Comparison of ENCODE assay signal across 15 mouse cellular contexts in the genomic region with DNA sequence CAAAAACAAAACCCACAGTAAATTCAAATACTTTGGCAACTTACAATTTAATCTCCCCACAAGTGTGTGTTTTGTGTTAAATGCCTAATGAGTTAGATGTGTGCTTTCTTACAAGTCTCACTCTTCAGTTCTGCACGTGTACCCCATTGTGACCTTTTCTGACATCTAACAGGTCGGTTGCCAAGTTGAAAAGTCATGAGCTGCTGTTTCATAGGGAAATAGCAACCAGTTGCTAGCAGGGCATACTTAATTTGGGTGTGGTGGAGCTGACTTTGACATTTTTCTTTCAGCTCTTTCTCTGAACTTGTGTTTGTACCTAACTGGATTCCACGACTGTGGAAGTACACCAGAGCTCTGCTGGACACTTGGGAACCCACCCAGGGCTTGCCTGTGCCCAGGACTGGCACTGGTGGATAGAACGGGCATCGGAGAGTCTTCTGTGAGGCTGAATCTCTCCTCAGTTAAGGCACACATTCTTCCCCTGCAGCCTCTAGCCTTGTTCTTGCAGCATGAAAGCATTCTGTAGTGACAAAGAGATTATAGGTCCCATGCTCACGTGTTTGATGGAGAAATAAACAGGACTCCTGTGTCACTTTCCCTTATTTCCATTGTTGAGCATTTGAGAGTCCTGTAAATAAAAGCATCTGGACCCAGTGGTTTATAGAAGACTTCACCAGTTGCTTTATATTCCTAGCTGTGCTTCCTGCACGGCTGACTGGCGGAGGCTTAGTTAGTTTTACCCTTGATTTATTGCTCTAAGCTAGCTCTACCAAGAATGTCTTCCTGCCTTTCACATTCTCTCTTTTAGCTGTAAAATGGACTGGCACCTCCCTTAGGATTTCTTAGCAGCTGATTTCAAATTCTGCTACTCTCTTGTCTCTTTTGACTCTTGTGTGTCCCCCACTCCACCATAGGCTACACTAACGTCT.
DNase-seq lines count a peak whose midpoint lies in the region; ATAC-seq and TF ChIP-seq lines count a peak whose summit lies in the region.
"Had no signal": no experiment of that assay in that cellular context is flagged by ENCODE, and none has a peak within 500 bp of the region (broad histone marks: within the 10 kb centered on the region; RNA-seq: fewer than 3 reads in every experiment).

No protein-coding gene starts in this region.

- no peak for TF ChIP-seq CTCF in small intestine, adult 2 months (IDR thresholded peaks at IDR 0.05; ENCODE audit: extremely low read depth, insufficient read length, insufficient replicate concordance, low read depth, low read length)

- no peak overlapping the region for H3K4me3 ChIP-seq in hindbrain, embryonic 16.5 days (ENCODE audit: low read length)
- H3K4me3 ChIP-seq in hindbrain, embryonic 11.5 days (ENCODE audit: low read depth, low read length) = no peak overlapping the region
- no peak overlapping the region for H3K4me3 ChIP-seq in neural tube, embryonic 13.5 days
- no peak overlapping the region for H3K4me3 ChIP-seq in neural tube, embryonic 15.5 days (replicated peaks)
- no peak overlapping the region for H3K4me3 ChIP-seq in heart, embryonic 15.5 days
- H3K4me3 ChIP-seq in small intestine, adult 2 months (ENCODE audit: low read depth, low read length) = no peak overlapping the region
- H3K4me3 ChIP-seq: erythroblast, embryonic 14.5 days; liver, embryonic 13.5 days had no signal

- H3K9ac ChIP-seq in hindbrain, embryonic 16.5 days (ENCODE audit: low read depth, low read length) = no peak overlapping the region
- no peak overlapping the region for H3K9ac ChIP-seq in hindbrain, embryonic 11.5 days (ENCODE audit: low read depth, low read length)
- H3K9ac ChIP-seq in neural tube, embryonic 13.5 days = no peak overlapping the region
- no peak overlapping the region for H3K9ac ChIP-seq in neural tube, embryonic 15.5 days (replicated peaks)
- H3K9ac ChIP-seq in heart, embryonic 15.5 days = no peak overlapping the region
- H3K9ac ChIP-seq: liver, embryonic 13.5 days had no signal

- 0 out of 2 replicates have a peak, but pooled peaks have one; percentile 28 for ATAC-seq in hindbrain, embryonic 16.5 days
- no peak for ATAC-seq in hindbrain, embryonic 11.5 days (ENCODE audit: low FRiP score)
- no peak for ATAC-seq in neural tube, embryonic 13.5 days (ENCODE audit: low read depth)
- no peak for ATAC-seq in neural tube, embryonic 15.5 days (ENCODE audit: low FRiP score)
- ATAC-seq in heart, embryonic 15.5 days (replicated peaks; ENCODE audit: insufficient number of reproducible peaks, insufficient read depth, low FRiP score, low read depth) = no peak

- no peaks in the 10 kb centered on the region for H3K36me3 ChIP-seq in hindbrain, embryonic 16.5 days (ENCODE audit: control insufficient read depth, insufficient read depth, low read length)
- H3K36me3 ChIP-seq in hindbrain, embryonic 11.5 days (ENCODE audit: control insufficient read depth, insufficient read depth, low read length) = no peaks in the 10 kb centered on the region
- H3K36me3 ChIP-seq in neural tube, embryonic 13.5 days = no peaks in the 10 kb centered on the region
- H3K36me3 ChIP-seq in neural tube, embryonic 15.5 days = peaks cover 5% of the 10 kb centered on the region; the same call in 1 of the 2 replicates
- H3K36me3 ChIP-seq in heart, embryonic 15.5 days = 0 out of 2 replicates have a peak, but pooled peaks cover 4% of the 10 kb centered on the region
- no peaks in the 10 kb centered on the region for H3K36me3 ChIP-seq in small intestine, adult 2 months (ENCODE audit: control insufficient read depth, insufficient read depth, low read length)
- H3K36me3 ChIP-seq: liver, embryonic 13.5 days had no signal

- no peak for DNase-seq in hindbrain, embryonic 11.5 days (ENCODE audit: low spot score)
- no peak for DNase-seq in adrenal gland, adult 18-20 months (ENCODE audit: low spot score in 2 of 2)
- no peak for DNase-seq in urinary bladder, postnatal 14 days (ENCODE audit: low spot score)
- DNase-seq: adrenal gland, adult 8-10 months; cerebellum, adult 9-11 months; gastrocnemius, postnatal 14 days; liver, embryonic 13.5 days; right cerebral cortex, postnatal 14 days; thymus, postnatal 14 days had no signal

- H3K27ac ChIP-seq in hindbrain, embryonic 16.5 days (ENCODE audit: low read depth, low read length) = no peak overlapping the region; the same call in 1 of the 2 replicates
- H3K27ac ChIP-seq in hindbrain, embryonic 11.5 days (ENCODE audit: low read depth, low read length) = no peak overlapping the region
- peak overlapping the region; percentile 15; the same call in 1 of the 2 replicates for H3K27ac ChIP-seq in neural tube, embryonic 13.5 days (replicated peaks)
- H3K27ac ChIP-seq in neural tube, embryonic 15.5 days (replicated peaks) = no peak overlapping the region; the same call in 1 of the 2 replicates
- H3K27ac ChIP-seq in heart, embryonic 15.5 days = peak overlapping the region; percentile 80
- peak overlapping the region; percentile 47 for H3K27ac ChIP-seq in small intestine, adult 2 months (ENCODE audit: insufficient read depth, low read depth, low read length)
- H3K27ac ChIP-seq: liver, embryonic 13.5 days had no signal

- no peaks in the 10 kb centered on the region for H3K9me3 ChIP-seq in hindbrain, embryonic 16.5 days (ENCODE audit: control insufficient read depth, low read length)
- H3K9me3 ChIP-seq in hindbrain, embryonic 11.5 days (ENCODE audit: control insufficient read depth, low read length) = no peaks in the 10 kb centered on the region
- no peaks in the 10 kb centered on the region for H3K9me3 ChIP-seq in neural tube, embryonic 13.5 days
- no peaks in the 10 kb centered on the region for H3K9me3 ChIP-seq in neural tube, embryonic 15.5 days (replicated peaks)
- H3K9me3 ChIP-seq in heart, embryonic 15.5 days (replicated peaks) = no peaks in the 10 kb centered on the region
- H3K9me3 ChIP-seq: liver, embryonic 13.5 days had no signal

- 63% methylated on average over 9 of the region's 9 CpGs for WGBS in hindbrain, embryonic 16.5 days
- 84% methylated on average over 9 of the region's 9 CpGs for WGBS in hindbrain, embryonic 11.5 days
- 57% methylated on average over 9 of the region's 9 CpGs for WGBS in neural tube, embryonic 13.5 days
- 54% methylated on average over 9 of the region's 9 CpGs for WGBS in neural tube, embryonic 15.5 days
- WGBS in heart, embryonic 15.5 days = 49% methylated on average over 9 of the region's 9 CpGs
- WGBS in small intestine, adult 2 months = 29% methylated on average over 9 of the region's 9 CpGs

- peaks cover 8% of the 10 kb centered on the region; the same call in 1 of the 2 replicates for H3K4me1 ChIP-seq in hindbrain, embryonic 16.5 days (ENCODE audit: control insufficient read depth, insufficient read depth, low read depth, low read length)
- H3K4me1 ChIP-seq in hindbrain, embryonic 11.5 days (replicated peaks; ENCODE audit: control insufficient read depth, insufficient read depth, low read length) = no peaks in the 10 kb centered on the region
- H3K4me1 ChIP-seq in neural tube, embryonic 13.5 days (replicated peaks) = peaks cover 20% of the 10 kb centered on the region
- peaks cover 8% of the 10 kb centered on the region for H3K4me1 ChIP-seq in neural tube, embryonic 15.5 days
- peaks cover 36% of the 10 kb centered on the region for H3K4me1 ChIP-seq in heart, embryonic 15.5 days (replicated peaks)
- H3K4me1 ChIP-seq in small intestine, adult 2 months (ENCODE audit: control insufficient read depth, insufficient read depth, insufficient read length, low read length) = peaks cover 18% of the 10 kb centered on the region; the same call in 1 of the 2 replicates

- no peak for TF ChIP-seq POLR2A in small intestine, adult 2 months (IDR thresholded peaks at IDR 0.05; ENCODE audit: low read depth, low read length)

- H3K4me2 ChIP-seq in hindbrain, embryonic 16.5 days (ENCODE audit: low read length) = no peak overlapping the region
- no peak overlapping the region for H3K4me2 ChIP-seq in hindbrain, embryonic 11.5 days (replicated peaks; ENCODE audit: low read depth, low read length)
- no peak overlapping the region for H3K4me2 ChIP-seq in neural tube, embryonic 13.5 days
- no peak overlapping the region for H3K4me2 ChIP-seq in neural tube, embryonic 15.5 days
- no peak overlapping the region for H3K4me2 ChIP-seq in heart, embryonic 15.5 days
- H3K4me2 ChIP-seq: liver, embryonic 13.5 days had no signal

- no peaks in the 10 kb centered on the region for H3K27me3 ChIP-seq in hindbrain, embryonic 16.5 days (replicated peaks; ENCODE audit: control insufficient read depth, insufficient read depth, low read length)
- H3K27me3 ChIP-seq in hindbrain, embryonic 11.5 days (ENCODE audit: control insufficient read depth, insufficient read depth, low read length) = no peaks in the 10 kb centered on the region
- H3K27me3 ChIP-seq in neural tube, embryonic 13.5 days = no peaks in the 10 kb centered on the region
- H3K27me3 ChIP-seq in neural tube, embryonic 15.5 days (replicated peaks) = no peaks in the 10 kb centered on the region
- H3K27me3 ChIP-seq in heart, embryonic 15.5 days = no peaks in the 10 kb centered on the region
- no peaks in the 10 kb centered on the region for H3K27me3 ChIP-seq in small intestine, adult 2 months (ENCODE audit: control insufficient read depth, insufficient read depth, low read length)
- H3K27me3 ChIP-seq: liver, embryonic 13.5 days had no signal

Comparison
In these comparisons a context has a peak if more than half of its experiments do, and no peak if none do; other contexts are left out.
1. H3K27ac ChIP-seq: peak in neural tube, embryonic 13.5 days (single experiment), heart, embryonic 15.5 days (single experiment) and small intestine, adult 2 months (single experiment); none in hindbrain, embryonic 16.5 days (single experiment), hindbrain, embryonic 11.5 days (single experiment) and neural tube, embryonic 15.5 days (single experiment).